Mouse (Mus musculus): ENCODE results near the gene Atic.

Atic gene

DNA sequence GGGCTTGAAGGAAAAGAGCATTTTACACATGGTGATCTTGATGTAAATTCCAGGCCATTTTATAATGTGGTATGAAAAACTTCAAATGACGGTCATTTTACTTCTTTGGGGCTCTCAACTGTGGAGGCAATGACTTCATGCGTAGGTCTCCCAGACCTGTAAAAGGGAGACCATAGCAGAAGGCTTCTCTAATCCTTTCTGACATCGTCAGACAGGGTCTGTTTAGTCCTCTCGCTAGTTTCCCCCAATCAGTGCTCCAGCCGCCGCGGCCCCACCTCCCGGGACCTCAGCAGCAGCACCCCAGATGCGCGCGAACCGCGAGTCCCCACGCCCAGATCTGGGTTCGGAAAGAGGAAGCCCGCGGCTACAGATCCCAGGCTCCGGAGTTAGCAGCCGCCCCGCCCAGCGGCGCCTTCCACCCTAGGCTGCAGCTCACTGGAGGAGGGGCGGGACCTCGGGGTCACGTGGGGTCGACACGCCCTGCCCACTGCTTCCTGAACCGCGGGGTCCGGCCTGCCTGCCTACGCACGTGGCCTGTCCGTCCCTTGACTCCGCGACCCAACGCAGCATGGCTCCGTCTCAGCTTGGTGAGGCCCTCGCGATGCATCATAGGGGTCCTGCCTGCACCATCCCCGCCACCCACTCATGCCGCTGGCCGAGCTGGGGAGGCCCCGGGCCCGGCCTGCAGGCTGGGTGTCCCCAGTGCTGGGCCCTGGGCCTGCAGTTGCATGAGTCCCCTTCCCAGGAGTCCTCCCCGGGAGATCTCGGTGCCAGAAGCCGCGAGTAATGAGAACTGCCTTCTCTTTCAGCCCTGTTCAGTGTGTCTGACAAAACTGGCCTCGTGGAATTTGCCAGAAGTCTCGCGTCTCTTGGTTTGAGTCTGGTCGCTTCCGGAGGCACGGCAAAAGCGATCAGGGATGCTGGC is at the start of gene Atic:
TSS of gene Atic (plus strand) at position 463 of the 925 bp plus-strand sequence.
- peak; percentile 92 for DNase-seq

DNA sequence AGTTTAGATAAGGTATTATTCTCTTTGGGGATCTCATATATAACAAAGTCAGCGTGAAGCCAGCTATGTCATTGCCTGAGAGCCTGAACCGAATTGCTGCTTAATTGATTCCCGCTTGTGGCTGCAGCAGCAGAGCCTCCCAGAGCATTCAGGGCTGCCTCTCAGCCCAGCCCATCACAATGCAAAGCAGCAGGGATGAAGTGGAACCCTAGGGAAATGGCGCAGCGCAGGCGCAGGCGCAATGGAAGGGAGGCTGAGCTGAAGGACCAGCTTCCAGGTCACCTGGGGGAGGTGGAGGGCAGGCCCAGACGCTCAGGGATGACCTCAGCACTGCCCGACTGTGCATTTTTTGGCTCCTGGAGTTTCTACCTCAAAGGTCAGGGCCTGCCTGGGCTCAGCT is 49.7 kb upstream of the Atic start:
- no peak for DNase-seq

DNA sequence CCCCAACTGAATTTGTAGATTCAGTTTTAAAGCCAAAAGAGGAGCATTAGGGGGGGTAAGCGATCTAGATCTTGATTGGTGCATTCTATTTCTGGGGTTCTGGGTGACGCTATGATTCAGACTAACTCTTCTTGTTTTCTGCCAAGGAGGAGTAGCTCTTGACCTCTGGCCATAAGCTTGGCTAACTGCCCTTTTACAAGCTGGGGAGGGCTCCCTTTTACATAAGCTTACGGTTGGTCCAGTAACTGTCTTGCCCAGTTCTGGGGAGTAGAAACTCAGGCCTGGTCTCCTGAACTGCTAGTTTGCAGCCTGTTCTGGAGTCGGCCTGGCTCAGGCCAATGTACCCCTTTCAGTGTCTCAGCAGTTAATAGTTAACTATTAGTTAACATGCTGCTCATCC is 41.9 kb upstream of the Atic start:
- no peak for DNase-seq

DNA sequence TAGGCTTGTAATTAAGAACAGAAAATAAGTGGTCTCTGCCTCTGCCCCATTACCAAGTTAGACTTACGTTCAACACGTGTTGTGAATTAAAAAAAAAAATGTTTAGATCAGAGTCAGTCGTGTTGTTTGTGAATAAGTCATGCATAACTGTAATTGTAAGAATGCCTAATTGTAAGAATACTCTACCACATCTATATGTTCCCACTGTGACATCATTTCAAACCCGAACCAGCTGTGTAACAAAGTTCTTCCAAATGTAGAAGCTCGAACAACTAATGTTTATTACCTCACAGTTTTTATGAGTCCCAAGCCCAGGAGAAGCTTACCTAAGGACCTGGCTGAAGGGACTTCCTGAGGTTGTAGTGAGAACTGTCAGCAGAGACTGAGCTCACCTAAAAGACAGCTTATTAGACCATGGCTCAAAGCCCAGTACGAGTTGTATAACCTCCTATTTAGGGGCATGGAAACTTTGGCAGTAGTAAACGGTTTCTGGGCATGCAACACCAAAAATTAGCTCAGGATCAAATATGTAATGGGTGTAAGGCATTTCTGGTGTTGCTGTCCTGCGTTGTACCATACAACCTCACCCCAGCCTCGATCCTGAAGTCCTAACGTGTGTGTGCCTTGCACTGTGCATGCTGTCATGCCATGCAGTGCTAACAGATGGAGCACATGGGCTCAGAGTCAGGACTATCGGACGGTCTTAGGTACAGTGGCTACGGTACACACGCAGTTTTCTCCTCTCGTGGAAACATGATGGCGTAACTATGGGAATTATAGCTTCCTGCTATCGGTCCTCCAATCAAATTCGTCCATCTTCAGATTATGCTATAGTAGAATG is 27.9 kb upstream of the Atic start:
- DNase-seq: no peak

DNA sequence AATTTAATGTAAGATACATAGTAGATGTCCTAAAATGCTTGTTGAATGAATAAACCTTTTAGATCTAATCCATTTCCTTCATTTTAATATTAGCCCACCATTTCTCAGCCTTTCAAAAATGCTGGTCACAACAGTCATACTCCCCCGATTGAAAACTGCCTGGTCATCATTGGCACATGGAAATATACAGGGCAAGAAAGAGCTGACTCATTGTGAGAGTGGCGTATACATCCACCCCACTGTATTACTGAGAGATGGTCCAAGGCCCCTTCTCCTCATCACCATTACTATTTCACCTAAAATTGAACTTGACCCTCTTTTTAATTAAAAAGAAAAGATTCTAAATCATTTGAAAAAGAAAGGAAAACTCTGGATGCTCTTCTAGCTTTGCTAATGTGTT is 26.2 kb upstream of the Atic start:
- DNase-seq: no peak

DNA sequence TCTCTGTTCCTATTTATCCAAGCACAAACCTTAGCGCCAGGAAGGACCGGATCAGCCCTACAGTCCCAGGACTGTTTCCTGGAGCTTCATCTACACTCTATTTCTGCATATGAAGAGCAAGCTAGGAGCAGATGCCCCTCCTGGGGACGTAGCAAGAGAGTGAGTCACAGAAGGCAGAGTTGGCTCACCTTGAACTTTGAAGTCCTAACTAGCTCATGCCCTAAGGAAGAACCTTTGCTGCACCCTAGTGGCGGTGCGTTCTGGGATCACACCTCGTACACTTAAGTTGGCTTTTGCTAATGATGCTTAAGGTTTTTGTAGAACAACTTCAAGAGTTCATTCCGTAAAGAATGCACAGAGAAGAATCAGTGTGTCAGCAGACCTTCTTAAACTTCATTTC is 25.3 kb upstream of the Atic start:
- DNase-seq: peak; percentile 40

DNA sequence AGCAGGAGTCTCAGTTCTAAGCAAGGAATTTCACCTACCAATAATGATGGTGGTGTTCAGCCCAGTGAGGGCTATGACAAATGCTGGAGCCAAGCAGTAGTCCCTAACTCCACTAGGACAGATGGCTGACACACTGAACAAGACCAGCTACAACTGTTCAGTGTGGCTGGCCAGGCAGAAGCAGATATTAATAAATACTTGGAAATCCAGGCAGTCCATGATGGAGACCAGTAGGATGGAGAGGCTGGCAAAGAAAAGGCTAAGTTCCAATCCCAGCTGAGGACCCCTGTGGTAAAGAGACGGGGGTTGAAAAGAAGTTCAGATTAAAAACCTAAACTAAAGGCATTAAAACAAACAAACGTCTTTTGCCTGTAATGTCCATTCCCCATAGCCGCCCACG is 17.3 kb upstream of the Atic start:
- no peak for DNase-seq

DNA sequence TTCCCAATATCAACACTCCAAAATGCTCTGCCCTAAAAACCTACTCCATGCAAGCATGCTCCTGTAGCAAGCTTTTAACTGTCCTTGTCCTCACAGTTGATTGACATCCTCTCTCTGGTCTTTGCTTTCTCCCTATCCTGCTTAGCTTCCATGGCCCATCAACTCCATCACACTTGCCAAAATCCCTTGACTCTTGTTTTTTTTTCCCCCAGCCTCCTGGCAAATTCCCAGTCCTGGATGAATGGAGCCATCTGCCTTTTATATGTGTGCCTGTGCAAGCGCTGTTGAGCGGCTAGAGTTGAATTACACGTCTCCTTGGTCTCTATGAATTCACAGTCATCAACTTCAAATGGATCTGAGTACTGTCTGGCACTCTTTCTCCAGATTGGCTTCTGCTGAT is 16.5 kb upstream of the Atic start:
- no peak for DNase-seq

DNA sequence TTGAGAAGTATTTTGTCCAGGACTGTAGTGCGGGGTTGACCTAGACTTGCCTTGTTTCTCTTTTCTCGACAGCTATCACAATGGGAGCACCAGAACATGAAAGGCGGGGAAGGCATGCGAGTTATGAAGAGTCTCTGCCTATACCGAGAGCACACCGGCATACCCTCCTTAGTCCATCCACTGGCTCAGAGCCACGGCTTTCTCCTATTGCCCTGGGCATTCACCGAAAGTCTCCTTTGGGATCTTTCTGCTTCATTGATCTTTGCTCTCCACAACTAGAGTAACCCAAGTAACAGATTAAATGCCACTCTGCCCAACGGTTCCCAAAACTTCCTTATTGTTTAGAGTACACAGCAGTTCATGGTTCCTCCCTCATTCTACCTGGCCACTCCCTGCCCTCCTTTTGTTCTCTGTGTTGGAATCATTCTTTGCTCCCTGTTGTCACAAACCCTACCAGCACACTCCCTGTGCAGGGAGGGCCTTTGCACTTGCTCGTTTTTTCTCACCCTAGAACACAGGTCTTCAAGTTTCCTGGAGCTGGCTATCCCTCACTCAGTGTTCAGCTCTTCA is 6.2 kb upstream of the Atic start:
- no peak for DNase-seq

DNA sequence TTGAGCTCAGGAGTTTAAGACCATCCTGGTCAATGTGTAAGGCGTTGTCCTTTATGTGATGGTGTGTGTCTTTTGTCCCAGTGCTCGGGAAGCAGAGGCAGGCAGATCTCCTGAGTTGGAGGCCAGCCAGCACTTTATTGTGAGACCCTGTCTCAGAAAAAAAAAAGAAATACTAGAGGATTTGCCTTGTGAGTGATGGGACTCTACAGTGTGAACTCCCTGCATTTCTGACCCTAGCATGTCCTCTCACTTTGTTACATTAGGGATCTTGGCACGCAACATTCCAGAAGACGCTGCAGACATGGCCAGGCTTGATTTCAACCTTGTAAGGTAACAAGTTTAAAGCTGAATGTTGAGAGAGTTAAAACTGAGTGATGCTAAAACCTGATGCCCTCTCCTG is 3.7 kb downstream of the Atic start:
- DNase-seq: no peak

DNA sequence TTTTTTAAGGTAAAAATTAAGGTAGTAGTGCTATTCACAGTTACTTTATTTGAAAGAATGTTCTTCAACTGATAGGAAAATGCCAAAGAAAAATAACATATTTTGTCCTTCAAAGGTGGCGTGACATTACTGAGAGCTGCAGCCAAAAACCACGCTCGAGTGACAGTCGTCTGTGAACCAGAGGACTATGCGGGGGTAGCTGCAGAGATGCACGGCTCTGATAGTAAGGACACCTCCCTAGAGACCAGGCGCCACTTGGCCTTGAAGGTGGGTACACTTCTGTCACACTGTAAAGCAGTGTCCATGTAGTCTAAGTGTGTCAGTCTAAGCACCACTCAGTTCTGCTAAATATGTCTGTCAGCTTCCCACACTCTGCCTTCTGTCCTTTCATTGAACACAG is 7.3 kb downstream of the Atic start:
- no peak for DNase-seq

DNA sequence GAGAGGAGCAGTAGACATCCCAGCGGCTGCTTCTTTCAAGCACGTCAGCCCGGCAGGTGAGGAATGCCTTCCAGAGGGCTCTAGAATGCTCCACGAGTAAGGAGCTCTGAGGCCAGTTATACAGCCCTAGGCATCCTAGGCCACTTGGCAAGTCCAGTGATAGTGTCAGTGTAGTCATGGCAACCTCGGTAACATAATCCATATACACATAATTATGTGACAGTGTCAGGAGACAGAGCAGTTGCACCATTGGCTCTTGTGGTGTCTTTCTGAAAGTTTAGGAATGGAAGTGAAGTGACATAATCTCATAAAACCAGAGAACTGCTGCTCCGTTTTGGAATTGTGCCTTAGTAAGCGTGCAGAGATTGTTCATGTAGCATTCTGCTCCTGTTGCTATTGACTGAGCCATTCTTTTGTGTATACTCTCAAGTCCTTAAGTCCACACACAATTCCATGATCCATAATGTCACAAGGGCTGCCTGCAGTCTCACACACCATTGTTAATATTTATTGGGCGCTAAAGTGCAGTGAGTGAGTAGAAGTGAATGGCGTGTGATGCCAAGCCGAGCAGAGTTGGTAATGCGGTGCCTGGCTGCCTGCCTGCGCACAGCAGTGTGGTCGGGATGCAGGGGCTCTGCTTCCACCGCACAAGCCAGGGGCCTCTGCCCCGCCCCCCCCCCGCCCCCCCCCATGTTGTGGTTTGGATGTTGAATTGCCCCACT is 11.1 kb downstream of the Atic start:
- DNase-seq: no peak

DNA sequence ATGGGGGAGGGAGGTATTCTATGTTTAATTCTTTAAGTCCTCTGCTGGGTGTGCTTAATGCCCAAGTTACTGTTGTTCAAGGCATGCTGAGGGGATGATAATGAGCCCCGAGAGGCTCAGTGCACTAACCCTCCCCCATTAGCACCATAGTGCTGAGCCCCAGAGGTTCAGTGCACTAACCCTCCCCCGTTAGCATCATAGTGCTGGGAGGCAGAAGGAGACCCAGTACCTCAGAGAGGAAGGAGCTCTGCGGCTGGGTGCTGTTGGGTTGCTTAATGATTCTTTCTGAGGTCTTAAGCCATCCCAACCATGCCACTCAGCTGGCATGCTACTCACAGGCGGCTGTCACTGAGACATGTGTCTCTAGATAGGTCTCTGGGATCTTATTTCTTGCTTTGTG is 13.2 kb downstream of the Atic start:
- no peak for DNase-seq

DNA sequence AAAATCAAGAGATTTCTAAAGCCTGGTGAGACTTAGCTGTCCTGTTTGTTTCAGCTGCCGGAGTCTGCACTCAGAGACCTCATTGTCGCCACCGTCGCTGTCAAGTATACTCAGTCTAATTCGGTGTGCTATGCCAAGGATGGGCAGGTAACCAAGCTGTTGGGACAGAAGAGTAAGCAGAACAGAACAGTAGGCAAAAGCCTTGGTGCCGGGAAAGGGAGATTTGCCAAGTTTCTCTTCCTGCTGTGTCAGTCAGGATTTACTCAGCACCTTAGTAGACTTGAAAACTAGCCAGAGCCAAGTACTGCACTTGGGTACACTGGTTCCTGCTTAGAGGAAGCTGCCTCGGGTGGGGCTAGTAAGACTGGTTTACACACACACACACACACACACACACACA is 19.0 kb downstream of the Atic start:
- DNase-seq: no peak

DNA sequence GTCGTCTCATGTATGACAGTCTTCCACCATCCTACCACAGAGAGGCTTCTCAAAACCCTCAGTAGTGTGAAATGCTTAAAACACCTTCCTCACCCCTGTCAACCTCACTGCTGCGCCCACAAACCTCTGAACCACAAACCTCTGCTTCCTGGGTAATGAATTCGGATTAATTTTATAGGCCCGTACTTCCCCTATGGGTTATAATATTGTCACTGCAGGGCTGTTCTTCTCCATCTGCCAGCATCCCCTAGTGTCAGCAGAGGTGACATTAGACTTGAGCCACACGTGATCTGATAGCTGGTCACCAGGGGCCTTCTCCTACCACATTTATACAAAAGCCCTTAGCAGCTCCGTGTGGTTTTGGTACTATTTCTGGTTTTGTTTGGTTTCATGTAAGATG is 19.9 kb downstream of the Atic start:
- no peak for DNase-seq

DNA sequence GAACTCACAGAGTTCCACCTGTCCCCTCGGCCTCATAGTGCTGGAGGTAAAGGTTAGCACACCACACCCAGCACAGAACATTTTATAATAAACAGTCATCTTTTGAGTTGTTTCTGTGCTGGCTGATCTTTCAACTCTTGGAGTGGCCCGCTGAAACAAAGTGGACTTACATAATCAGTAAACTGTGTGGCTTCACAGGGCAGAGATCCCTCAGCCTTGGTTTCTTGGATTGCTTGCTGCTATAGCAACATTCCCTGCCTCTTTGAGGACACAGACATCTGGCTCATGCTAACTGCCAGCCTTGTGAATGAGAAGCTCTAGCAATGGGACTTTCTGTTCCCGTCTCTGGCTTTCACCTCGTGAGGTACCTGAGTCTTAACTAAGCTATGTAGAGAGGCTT is 22.6 kb downstream of the Atic start:
- DNase-seq: no peak

DNA sequence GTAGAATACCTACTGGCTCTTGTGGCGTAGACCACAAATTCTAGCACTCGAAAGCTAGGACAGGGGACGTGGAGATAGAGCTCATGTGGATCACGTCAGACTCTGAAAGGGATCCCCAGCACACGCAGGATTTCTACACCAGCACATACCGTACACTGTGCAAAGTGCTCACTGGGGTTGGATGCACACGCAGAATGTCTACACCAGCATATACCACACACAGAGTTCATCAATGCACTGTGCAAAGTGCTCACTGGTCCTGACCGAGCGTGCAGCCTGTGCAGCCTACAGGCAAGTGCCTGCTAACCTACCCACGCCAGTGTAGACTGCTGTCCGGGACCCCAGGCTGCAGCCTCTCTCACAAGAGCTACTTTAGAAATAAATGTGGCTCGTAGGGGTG is 23.5 kb downstream of the Atic start:
- no peak for DNase-seq

DNA sequence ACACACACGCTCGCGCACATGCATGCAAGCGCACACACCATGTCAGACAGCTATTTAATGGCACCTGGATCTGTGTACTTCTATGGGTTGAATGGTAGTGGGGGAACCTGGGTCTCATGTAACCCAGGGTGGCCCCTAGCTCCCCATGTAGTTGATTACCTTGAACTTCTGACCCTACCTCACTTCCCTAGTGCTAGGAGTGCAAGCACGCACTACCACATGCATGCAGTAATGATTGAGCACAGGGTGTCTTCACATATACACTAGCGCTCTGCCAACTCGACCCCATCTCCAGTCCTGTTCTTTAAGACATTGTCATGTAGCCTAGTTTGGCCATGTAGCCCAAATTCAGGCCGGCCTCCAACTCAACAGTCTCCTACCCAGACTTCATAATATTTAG is 26.4 kb downstream of the Atic start:
- DNase-seq: no peak

DNA sequence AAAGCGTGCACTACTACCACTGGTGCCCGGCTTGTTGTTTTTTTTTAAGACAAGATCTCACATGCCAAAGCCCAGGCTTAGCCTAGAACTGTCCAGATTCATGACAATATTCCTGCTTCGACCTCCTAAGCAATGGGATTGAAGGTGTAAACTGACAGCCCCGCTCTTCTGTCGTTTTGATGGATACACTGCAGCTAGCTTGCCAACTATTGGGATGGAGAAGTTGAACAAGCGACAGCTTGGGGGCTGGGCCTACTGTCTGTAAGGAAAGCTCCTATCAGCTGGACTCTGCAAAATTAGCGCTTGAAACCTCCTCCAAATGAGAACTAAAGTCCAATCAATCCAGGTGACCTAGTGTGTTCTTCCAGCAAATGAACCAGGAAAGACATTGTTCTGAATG is 26.9 kb downstream of the Atic start:
- no peak for DNase-seq

DNA sequence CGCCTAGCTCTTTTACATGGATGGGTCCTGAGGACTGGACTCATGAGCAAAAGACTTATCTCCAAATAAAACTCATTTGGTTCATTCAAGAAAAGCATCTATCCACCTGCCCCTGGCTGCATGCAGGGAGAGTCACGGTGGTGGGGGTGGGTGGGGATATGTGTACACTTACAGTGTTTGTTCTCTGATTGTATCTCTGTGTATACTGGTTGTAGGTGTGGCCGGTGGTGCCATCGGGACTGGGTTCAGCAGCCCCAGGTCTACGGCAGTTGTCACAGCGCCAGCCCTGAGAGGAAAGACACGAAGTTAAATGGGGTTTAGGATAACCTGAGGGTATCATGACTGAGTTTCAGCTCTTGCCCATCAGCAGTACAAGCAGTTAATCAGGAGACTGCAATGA is 29.7 kb downstream of the Atic start:
- DNase-seq: no peak

DNA sequence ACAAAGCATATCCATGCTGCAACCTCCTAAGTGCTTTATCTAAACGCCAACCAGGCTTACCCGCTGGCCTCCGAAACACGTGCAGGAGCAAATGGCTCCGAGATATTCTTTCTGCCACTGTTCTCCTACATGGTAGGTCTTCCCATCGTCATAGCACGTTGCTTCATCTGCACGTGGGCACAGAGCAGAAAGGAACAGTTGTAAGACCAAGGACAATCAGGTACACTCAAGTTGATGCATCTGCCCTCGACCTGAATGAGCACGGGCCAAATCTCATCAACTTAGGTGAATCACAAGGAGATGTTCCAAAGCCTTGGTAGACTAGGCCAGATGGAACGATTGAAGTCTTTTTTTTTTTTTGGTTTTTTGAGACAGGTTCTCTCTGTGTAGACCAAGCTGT is 33.1 kb downstream of the Atic start:
- no peak for DNase-seq

DNA sequence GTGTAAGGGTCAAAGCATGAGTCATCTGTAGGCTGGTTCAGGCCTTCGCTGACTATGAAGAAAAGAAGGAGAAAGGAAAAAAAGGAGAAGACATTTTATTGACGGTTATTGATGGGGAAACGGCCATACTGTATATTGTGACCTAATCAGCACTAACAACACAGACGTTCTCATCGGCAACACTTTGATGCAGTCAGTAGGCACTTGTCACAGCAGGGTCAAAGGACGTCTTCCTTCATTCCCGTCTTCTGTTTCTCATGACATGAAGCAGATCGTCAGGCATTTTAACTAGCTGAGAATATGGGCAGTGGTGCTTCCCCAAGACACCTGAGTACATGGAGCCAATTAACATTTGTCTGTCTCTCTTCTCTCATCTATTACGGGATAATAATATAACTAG is 36.2 kb downstream of the Atic start:
- no peak for DNase-seq

DNA sequence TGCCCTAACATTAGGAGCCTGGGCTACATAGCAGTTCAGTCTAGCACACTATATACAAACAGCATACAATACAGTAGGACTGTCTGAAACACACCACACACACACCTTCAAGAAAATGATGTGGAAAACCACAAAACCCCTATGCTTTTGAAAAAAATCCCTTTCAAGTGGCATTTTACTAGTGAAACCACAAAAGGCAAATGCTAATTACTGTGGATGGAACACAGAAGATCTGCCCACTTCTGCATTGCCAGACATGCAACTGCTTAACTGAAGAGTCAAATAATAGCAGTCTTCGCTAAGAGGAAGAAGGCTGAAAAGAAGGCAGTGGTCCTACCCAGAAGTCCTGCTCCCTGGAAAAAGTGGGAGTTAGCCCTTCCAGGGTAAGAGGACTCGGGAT is 37.3 kb downstream of the Atic start:
- DNase-seq: no peak

Measured in thymus, postnatal 14 days (tissue).